Mouse (Mus musculus): ENCODE results near the gene Ezh1. TPM values are rescaled to one million over a fixed set of nuclear protein-coding genes. Genes with fewer than 3 reads are reported as not detected.

The Ezh1 gene
- total and polyA plus RNA-seq, 2 experiments from 2014 or later: 22.5 to 25.6 TPM

- Histone ChIP-seq H3K9me3 (ENCODE audit: low read length) (no peaks in the 10 kb centered on the region), H3K27ac (ENCODE audit: low read depth, low read length) (0 out of 2 replicates have a peak overlapping the region, but pooled peaks have one; percentile 22), H3K9ac (no peak overlapping the region), H3K4me3 (ENCODE audit: low read depth, low read length) (no peak overlapping the region), H3K36me3 (ENCODE audit: insufficient read depth) (peaks cover 66% of the 10 kb centered on the region), H3K4me1 (ENCODE audit: insufficient read depth) (no peaks in the 10 kb centered on the region), H3K4me2 (ENCODE audit: low read depth) (no peak overlapping the region), H3K27me3 (ENCODE audit: insufficient read depth, low read length) (no peaks in the 10 kb centered on the region)
- peak; percentile 74 for ATAC-seq
- peak; percentile 69 for DNase-seq
- 14% methylated on average over 7 of the region's 7 CpGs for WGBS
- TF ChIP-seq CTCF (IDR thresholded peaks at IDR 0.05; ENCODE audit: low read depth): peak; percentile 85
These were observed 25.3 kb downstream of the Ezh1 start for GRCm38 (mm10) chr11:101200986-101201385.

GRCm38 (mm10) chr11:101199555-101199954 is 26.7 kb downstream of the Ezh1 start:
- WGBS: 93% methylated on average over 3 of the region's 3 CpGs

GRCm38 (mm10) chr11:101196175-101196574 is 30.1 kb downstream of the Ezh1 start:
- ATAC-seq (no peak), DNase-seq (no peak)
- H3K36me3 ChIP-seq (ENCODE audit: insufficient read depth): peaks cover 59% of the 10 kb centered on the region
- H3K27me3 ChIP-seq (ENCODE audit: insufficient read depth, low read length): no peaks in the 10 kb centered on the region
- H3K4me2 ChIP-seq (ENCODE audit: low read depth): no peak overlapping the region
- no peak for TF ChIP-seq CTCF (IDR thresholded peaks at IDR 0.05; ENCODE audit: low read depth)
- H3K9ac ChIP-seq: no peak overlapping the region
- no peaks in the 10 kb centered on the region for H3K9me3 ChIP-seq (ENCODE audit: low read length)
- no peaks in the 10 kb centered on the region for H3K4me1 ChIP-seq (ENCODE audit: insufficient read depth)
- no peak overlapping the region for H3K27ac ChIP-seq (ENCODE audit: low read depth, low read length)
- 95% methylated on average over 8 of the region's 8 CpGs for WGBS
- no peak overlapping the region for H3K4me3 ChIP-seq (ENCODE audit: low read depth, low read length)

More at GRCm38 (mm10) chr11:101199555-101199954, 26.7 kb downstream of the Ezh1 start:
- peaks cover 73% of the 10 kb centered on the region for H3K36me3 ChIP-seq (ENCODE audit: insufficient read depth)
- no peaks in the 10 kb centered on the region for H3K27me3 ChIP-seq (ENCODE audit: insufficient read depth, low read length)
- no peaks in the 10 kb centered on the region for H3K9me3 ChIP-seq (ENCODE audit: low read length)
- DNase-seq (no peak), ATAC-seq (no peak)
- H3K4me3 ChIP-seq (ENCODE audit: low read depth, low read length): no peak overlapping the region
- H3K9ac ChIP-seq: no peak overlapping the region
- no peak for TF ChIP-seq CTCF (IDR thresholded peaks at IDR 0.05; ENCODE audit: low read depth)
- no peak overlapping the region for H3K27ac ChIP-seq (ENCODE audit: low read depth, low read length)
- H3K4me1 ChIP-seq (ENCODE audit: insufficient read depth): no peaks in the 10 kb centered on the region
- H3K4me2 ChIP-seq (ENCODE audit: low read depth): no peak overlapping the region

- H3K4me2 ChIP-seq (ENCODE audit: low read depth): no peak overlapping the region
- peaks cover 57% of the 10 kb centered on the region for H3K36me3 ChIP-seq (ENCODE audit: insufficient read depth)
- no peak for TF ChIP-seq CTCF (IDR thresholded peaks at IDR 0.05; ENCODE audit: low read depth)
- DNase-seq (no peak), ATAC-seq (no peak)
- H3K27me3 ChIP-seq (ENCODE audit: insufficient read depth, low read length): no peaks in the 10 kb centered on the region
- H3K27ac ChIP-seq (ENCODE audit: low read depth, low read length): no peak overlapping the region
- WGBS: 89% methylated on average over 8 of the region's 8 CpGs
- H3K4me3 ChIP-seq (ENCODE audit: low read depth, low read length): no peak overlapping the region
- H3K4me1 ChIP-seq (ENCODE audit: insufficient read depth): no peaks in the 10 kb centered on the region
- H3K9me3 ChIP-seq (ENCODE audit: low read length): no peaks in the 10 kb centered on the region
- no peak overlapping the region for H3K9ac ChIP-seq
These were observed 30.7 kb downstream of the Ezh1 start for GRCm38 (mm10) chr11:101195571-101195970.

GRCm38 (mm10) chr11:101195101-101195500 is 31.2 kb downstream of the Ezh1 start:
- H3K4me3 ChIP-seq (ENCODE audit: low read depth, low read length): no peak overlapping the region
- no peaks in the 10 kb centered on the region for H3K9me3 ChIP-seq (ENCODE audit: low read length)
- no peak overlapping the region for H3K27ac ChIP-seq (ENCODE audit: low read depth, low read length)
- no peaks in the 10 kb centered on the region for H3K27me3 ChIP-seq (ENCODE audit: insufficient read depth, low read length)
- ATAC-seq (no peak), DNase-seq (no peak)
- 73% methylated on average over 1 of the region's 1 CpGs for WGBS
- H3K4me1 ChIP-seq (ENCODE audit: insufficient read depth): no peaks in the 10 kb centered on the region
- no peak overlapping the region for H3K4me2 ChIP-seq (ENCODE audit: low read depth)
- H3K36me3 ChIP-seq (ENCODE audit: insufficient read depth): peaks cover 53% of the 10 kb centered on the region
- TF ChIP-seq CTCF (IDR thresholded peaks at IDR 0.05; ENCODE audit: low read depth): no peak
- no peak overlapping the region for H3K9ac ChIP-seq

- Histone ChIP-seq H3K27me3 (ENCODE audit: insufficient read depth, low read length) (no peaks in the 10 kb centered on the region), H3K4me3 (ENCODE audit: low read depth, low read length) (no peak overlapping the region), H3K4me1 (ENCODE audit: insufficient read depth) (no peaks in the 10 kb centered on the region), H3K36me3 (ENCODE audit: insufficient read depth) (peaks cover 48% of the 10 kb centered on the region), H3K9ac (no peak overlapping the region), H3K27ac (ENCODE audit: low read depth, low read length) (no peak overlapping the region), H3K4me2 (ENCODE audit: low read depth) (no peak overlapping the region), H3K9me3 (ENCODE audit: low read length) (no peaks in the 10 kb centered on the region)
- DNase-seq (no peak), ATAC-seq (no peak)
- 91% methylated on average over 6 of the region's 6 CpGs for WGBS
- TF ChIP-seq CTCF (IDR thresholded peaks at IDR 0.05; ENCODE audit: low read depth): no peak
These were observed 31.6 kb downstream of the Ezh1 start for GRCm38 (mm10) chr11:101194643-101195042.

GRCm38 (mm10) chr11:101194137-101194536 is 32.1 kb downstream of the Ezh1 start:
- Histone ChIP-seq H3K4me1 (ENCODE audit: insufficient read depth) (no peaks in the 10 kb centered on the region), H3K27ac (ENCODE audit: low read depth, low read length) (no peak overlapping the region), H3K9ac (no peak overlapping the region), H3K36me3 (ENCODE audit: insufficient read depth) (peaks cover 43% of the 10 kb centered on the region), H3K27me3 (ENCODE audit: insufficient read depth, low read length) (no peaks in the 10 kb centered on the region), H3K4me2 (ENCODE audit: low read depth) (no peak overlapping the region), H3K4me3 (ENCODE audit: low read depth, low read length) (no peak overlapping the region), H3K9me3 (ENCODE audit: low read length) (no peaks in the 10 kb centered on the region)
- TF ChIP-seq CTCF (IDR thresholded peaks at IDR 0.05; ENCODE audit: low read depth): no peak
- no peak for DNase-seq
- ATAC-seq: no peak
- 63% methylated on average over 5 of the region's 5 CpGs for WGBS
